Mouse (Mus musculus): ENCODE data around the gene F3. TPM values are rescaled to one million over a fixed set of nuclear protein-coding genes. Genes with fewer than 3 reads are reported as not detected.

Gene F3
- polyA plus RNA-seq, 1 experiment from 2014 or later = 26.8 TPM

GRCm38 (mm10) chr3:121684552-121684951, 38.8 kb upstream of the F3 start:
- Histone ChIP-seq H3K4me2 (replicated peaks; ENCODE audit: low read depth) (no peak overlapping the region), H3K27me3 (ENCODE audit: control insufficient read depth, insufficient read depth, low read length) (no peaks in the 10 kb centered on the region), H3K4me1 (replicated peaks; ENCODE audit: control insufficient read depth, insufficient read depth) (no peaks in the 10 kb centered on the region), H3K4me3 (ENCODE audit: low read depth, low read length) (no peak overlapping the region), H3K36me3 (ENCODE audit: control insufficient read depth, insufficient read depth, low read length) (no peaks in the 10 kb centered on the region), H3K9me3 (ENCODE audit: control insufficient read depth, low read length) (no peaks in the 10 kb centered on the region), H3K27ac (replicated peaks) (no peak overlapping the region), H3K9ac (ENCODE audit: low read length) (no peak overlapping the region)
- TF ChIP-seq CTCF (IDR thresholded peaks at IDR 0.05; ENCODE audit: low read depth) = no peak
- no peak for TF ChIP-seq EP300 (optimal IDR thresholded peaks at IDR 0.05)
- WGBS = 36% methylated on average over 4 of the region's 4 CpGs
- ATAC-seq (ENCODE audit: low FRiP score, low TSS enrichment) = no peak
- DNase-seq (ENCODE audit: low spot score) = no peak

- WGBS = 60% methylated on average over 4 of the region's 4 CpGs
- H3K4me2 ChIP-seq (replicated peaks; ENCODE audit: low read depth) = no peak overlapping the region
- H3K36me3 ChIP-seq (ENCODE audit: control insufficient read depth, insufficient read depth, low read length) = no peaks in the 10 kb centered on the region
- no peak overlapping the region for H3K27ac ChIP-seq (replicated peaks)
- H3K9me3 ChIP-seq (ENCODE audit: control insufficient read depth, low read length) = no peaks in the 10 kb centered on the region
- TF ChIP-seq CTCF (IDR thresholded peaks at IDR 0.05; ENCODE audit: low read depth) = no peak
- TF ChIP-seq EP300 (optimal IDR thresholded peaks at IDR 0.05) = no peak
- ATAC-seq (ENCODE audit: low FRiP score, low TSS enrichment) (no peak), DNase-seq (ENCODE audit: low spot score) (no peak)
- no peaks in the 10 kb centered on the region for H3K27me3 ChIP-seq (ENCODE audit: control insufficient read depth, insufficient read depth, low read length)
- H3K4me1 ChIP-seq (replicated peaks; ENCODE audit: control insufficient read depth, insufficient read depth) = no peaks in the 10 kb centered on the region
- H3K9ac ChIP-seq (ENCODE audit: low read length) = no peak overlapping the region
- no peak overlapping the region for H3K4me3 ChIP-seq (ENCODE audit: low read depth, low read length)
Measured at GRCm38 (mm10) chr3:121684963-121685362, 38.4 kb upstream of the F3 start.

GRCm38 (mm10) chr3:121685985-121686384, 37.4 kb upstream of the F3 start:
- 69% methylated on average over 1 of the region's 1 CpGs for WGBS
- H3K4me1 ChIP-seq (replicated peaks; ENCODE audit: control insufficient read depth, insufficient read depth) = no peaks in the 10 kb centered on the region
- DNase-seq (ENCODE audit: low spot score) = no peak
- H3K9me3 ChIP-seq (ENCODE audit: control insufficient read depth, low read length) = no peaks in the 10 kb centered on the region
- no peak for ATAC-seq (ENCODE audit: low FRiP score, low TSS enrichment)
- no peak overlapping the region for H3K27ac ChIP-seq (replicated peaks)
- H3K27me3 ChIP-seq (ENCODE audit: control insufficient read depth, insufficient read depth, low read length) = no peaks in the 10 kb centered on the region
- H3K36me3 ChIP-seq (ENCODE audit: control insufficient read depth, insufficient read depth, low read length) = no peaks in the 10 kb centered on the region
- H3K9ac ChIP-seq (ENCODE audit: low read length) = no peak overlapping the region
- no peak overlapping the region for H3K4me3 ChIP-seq (ENCODE audit: low read depth, low read length)
- TF ChIP-seq EP300 (optimal IDR thresholded peaks at IDR 0.05) (no peak), CTCF (IDR thresholded peaks at IDR 0.05; ENCODE audit: low read depth) (no peak)
- no peak overlapping the region for H3K4me2 ChIP-seq (replicated peaks; ENCODE audit: low read depth)

GRCm38 (mm10) chr3:121686408-121686911, 36.9 kb upstream of the F3 start:
- no peak overlapping the region for H3K9ac ChIP-seq (ENCODE audit: low read length)
- H3K36me3 ChIP-seq (ENCODE audit: control insufficient read depth, insufficient read depth, low read length) = no peaks in the 10 kb centered on the region
- H3K27ac ChIP-seq (replicated peaks) = no peak overlapping the region
- H3K4me2 ChIP-seq (replicated peaks; ENCODE audit: low read depth) = no peak overlapping the region
- H3K27me3 ChIP-seq (ENCODE audit: control insufficient read depth, insufficient read depth, low read length) = no peaks in the 10 kb centered on the region
- peak; percentile 41; the same call in 1 of the 2 replicates for ATAC-seq (ENCODE audit: low FRiP score, low TSS enrichment)
- no peaks in the 10 kb centered on the region for H3K9me3 ChIP-seq (ENCODE audit: control insufficient read depth, low read length)
- no peaks in the 10 kb centered on the region for H3K4me1 ChIP-seq (replicated peaks; ENCODE audit: control insufficient read depth, insufficient read depth)
- peak; percentile 40 for DNase-seq (ENCODE audit: low spot score)
- no peak for TF ChIP-seq EP300 (optimal IDR thresholded peaks at IDR 0.05)
- TF ChIP-seq CTCF (IDR thresholded peaks at IDR 0.05; ENCODE audit: low read depth) = no peak
- H3K4me3 ChIP-seq (ENCODE audit: low read depth, low read length) = no peak overlapping the region
- WGBS = 83% methylated on average over 4 of the region's 4 CpGs

- Histone ChIP-seq H3K4me2 (replicated peaks; ENCODE audit: low read depth) (no peak overlapping the region), H3K27me3 (ENCODE audit: control insufficient read depth, insufficient read depth, low read length) (no peaks in the 10 kb centered on the region), H3K9me3 (ENCODE audit: control insufficient read depth, low read length) (no peaks in the 10 kb centered on the region), H3K27ac (replicated peaks) (no peak overlapping the region), H3K36me3 (ENCODE audit: control insufficient read depth, insufficient read depth, low read length) (no peaks in the 10 kb centered on the region), H3K4me3 (ENCODE audit: low read depth, low read length) (no peak overlapping the region), H3K4me1 (replicated peaks; ENCODE audit: control insufficient read depth, insufficient read depth) (no peaks in the 10 kb centered on the region), H3K9ac (ENCODE audit: low read length) (no peak overlapping the region)
- WGBS = 84% methylated on average over 3 of the region's 3 CpGs
- ATAC-seq (ENCODE audit: low FRiP score, low TSS enrichment) = no peak
- DNase-seq (ENCODE audit: low spot score) = no peak
- no peak for TF ChIP-seq CTCF (IDR thresholded peaks at IDR 0.05; ENCODE audit: low read depth)
- TF ChIP-seq EP300 (optimal IDR thresholded peaks at IDR 0.05) = no peak
Measured at GRCm38 (mm10) chr3:121687741-121688140, 35.6 kb upstream of the F3 start.

GRCm38 (mm10) chr3:121689029-121689428, 34.3 kb upstream of the F3 start:
- H3K4me2 ChIP-seq (replicated peaks; ENCODE audit: low read depth) = no peak overlapping the region
- ATAC-seq (ENCODE audit: low FRiP score, low TSS enrichment) (no peak; the same call in 1 of the 2 replicates), DNase-seq (ENCODE audit: low spot score) (no peak)
- no peak overlapping the region for H3K27ac ChIP-seq (replicated peaks)
- H3K4me1 ChIP-seq (replicated peaks; ENCODE audit: control insufficient read depth, insufficient read depth) = no peaks in the 10 kb centered on the region
- TF ChIP-seq EP300 (optimal IDR thresholded peaks at IDR 0.05) = no peak
- TF ChIP-seq CTCF (IDR thresholded peaks at IDR 0.05; ENCODE audit: low read depth) = no peak
- H3K9ac ChIP-seq (ENCODE audit: low read length) = no peak overlapping the region
- H3K9me3 ChIP-seq (ENCODE audit: control insufficient read depth, low read length) = no peaks in the 10 kb centered on the region
- H3K4me3 ChIP-seq (ENCODE audit: low read depth, low read length) = no peak overlapping the region
- 58% methylated on average over 5 of the region's 5 CpGs for WGBS
- H3K27me3 ChIP-seq (ENCODE audit: control insufficient read depth, insufficient read depth, low read length) = no peaks in the 10 kb centered on the region
- H3K36me3 ChIP-seq (ENCODE audit: control insufficient read depth, insufficient read depth, low read length) = no peaks in the 10 kb centered on the region
